Mouse (Mus musculus) midbrain, embryonic 14.5 days (tissue): ENCODE data around the gene Wdr76. TPM values are rescaled to one million over a fixed set of nuclear protein-coding genes. Genes with fewer than 3 reads are reported as not detected.
"Not testable (repeated sequence)": the region's sequence is repeated elsewhere in the genome, so short reads cannot be mapped to it uniquely, and the experiment has no call there.

ENCODE experiments used
- ATAC-seq: fragments of 200-750 bp; cut with Nextera tagmentation; 2 replicates; pipeline ENCODE4 v1.8.0; 2017; ENCODE audit warnings: moderate number of reproducible peaks, moderate library complexity; ENCODE audit not compliant: low FRiP score, low TSS enrichment
- DNase-seq: peaks from one replicate; pipeline ENCODE4 v3.0.0-alpha.2; 2015
- H3K27ac ChIP-seq: fragments of 300-500 bp; sonication (generic); replicated peaks from 2 replicates; pipeline ENCODE4 v1.5.1; 2014; ENCODE audit warnings: mild to moderate bottlenecking, low read depth, low read length, moderate library complexity
- H3K27me3 ChIP-seq: fragments of 300-500 bp; sonication (generic); 2 replicates; pipeline ENCODE4 v1.6.1; 2014; ENCODE audit warnings: low read length, control low read depth, mixed read lengths; ENCODE audit not compliant: control insufficient read depth, insufficient read depth
- H3K36me3 ChIP-seq: fragments of 300-500 bp; sonication (generic); 2 replicates; pipeline ENCODE4 v1.6.1; 2014; ENCODE audit warnings: low read length, control low read depth; ENCODE audit not compliant: control insufficient read depth, insufficient read depth
- H3K4me1 ChIP-seq: fragments of 300-500 bp; sonication (generic); 2 replicates; pipeline ENCODE4 v1.6.1; 2014; ENCODE audit warnings: mild to moderate bottlenecking, antibody characterized with exemption, low read length, control low read depth; ENCODE audit not compliant: control insufficient read depth, insufficient read depth
- H3K4me2 ChIP-seq: fragments of 300-500 bp; sonication (generic); 2 replicates; pipeline ENCODE4 v1.6.1; 2014; ENCODE audit warnings: mild to moderate bottlenecking, low read length, moderate library complexity
- H3K4me3 ChIP-seq: fragments of 300-500 bp; sonication (generic); replicated peaks from 2 replicates; pipeline ENCODE4 v1.5.1; 2014; ENCODE audit warnings: low read depth, low read length
- H3K9ac ChIP-seq: fragments of 300-500 bp; sonication (generic); replicated peaks from 2 replicates; pipeline ENCODE4 v1.6.1; 2014; ENCODE audit warnings: mild to moderate bottlenecking, low read length, moderate library complexity
- H3K9me3 ChIP-seq: fragments of 300-500 bp; sonication (generic); 2 replicates; pipeline ENCODE4 v1.6.1; 2016; ENCODE audit warnings: low read length, control low read depth, mixed read lengths; ENCODE audit not compliant: control insufficient read depth
- WGBS: fragments of 180-500 bp; shearing (Covaris S2); extraction: QIAGEN DNeasy Blood & Tissue Kit; methylation state at CpG from one replicate; pipeline ENCODE4 v1.1.7; 2014; 5-methylcytosine and 5-hydroxymethylcytosine counted together
- polyA plus RNA-seq: library from polyadenylated mRNA; unstranded; fragments of >200 nt; fragmentation: Nextera tagmentation; extraction: Ambion mirVana; gene quantifications from 2 replicates; pipeline ENCODE4 v1.2.1, GENCODE M21; 2014

Gene Wdr76
- polyA plus RNA-seq, 1 experiment from 2014 or later: 5.4 TPM

GRCm38 (mm10) chr2:121512991-121513765 lies 6.7 kb downstream of the Wdr76 start:
- 89% methylated on average over 4 of the region's 5 CpGs for WGBS
- H3K9ac ChIP-seq, H3K27me3 ChIP-seq, H3K9me3 ChIP-seq, ATAC-seq, DNase-seq, H3K4me1 ChIP-seq, H3K4me3 ChIP-seq, H3K4me2 ChIP-seq, H3K27ac ChIP-seq: not testable (repeated sequence)
- H3K36me3 ChIP-seq: peaks cover 22% of the 10 kb centered on the region; the same call in 1 of the 2 replicates

- WGBS: 97% methylated on average over 4 of the region's 4 CpGs
- DNase-seq: no peak
- no peaks in the 10 kb centered on the region for H3K4me1 ChIP-seq
Measured at GRCm38 (mm10) chr2:121514211-121514610, 7.7 kb downstream of the Wdr76 start.

GRCm38 (mm10) chr2:121518106-121518505 lies 11.6 kb downstream of the Wdr76 start:
- ATAC-seq: no peak
- WGBS: 97% methylated on average over 5 of the region's 5 CpGs
- no peak overlapping the region for H3K4me3 ChIP-seq
- no peak overlapping the region for H3K27ac ChIP-seq
- H3K4me1 ChIP-seq: no peaks in the 10 kb centered on the region
- H3K9ac ChIP-seq: no peak overlapping the region
- no peak for DNase-seq
- H3K4me2 ChIP-seq: no peak overlapping the region
- no peaks in the 10 kb centered on the region for H3K27me3 ChIP-seq
- H3K36me3 ChIP-seq: 0 out of 2 replicates have a peak, but pooled peaks cover 12% of the 10 kb centered on the region
- H3K9me3 ChIP-seq: no peaks in the 10 kb centered on the region

More at GRCm38 (mm10) chr2:121514211-121514610, 7.7 kb downstream of the Wdr76 start:
- no peak overlapping the region for H3K27ac ChIP-seq
- no peaks in the 10 kb centered on the region for H3K9me3 ChIP-seq
- ATAC-seq: no peak
- H3K4me3 ChIP-seq: no peak overlapping the region
- no peak overlapping the region for H3K4me2 ChIP-seq
- H3K9ac ChIP-seq: no peak overlapping the region
- H3K27me3 ChIP-seq: no peaks in the 10 kb centered on the region
- H3K36me3 ChIP-seq: peaks cover 22% of the 10 kb centered on the region; the same call in 1 of the 2 replicates

- H3K36me3 ChIP-seq: 0 out of 2 replicates have a peak, but pooled peaks cover 12% of the 10 kb centered on the region
- not testable (repeated sequence) for H3K4me1 ChIP-seq, H3K27me3 ChIP-seq, H3K4me3 ChIP-seq, H3K9me3 ChIP-seq, H3K4me2 ChIP-seq, H3K27ac ChIP-seq, DNase-seq, H3K9ac ChIP-seq, ATAC-seq
- WGBS: 91% methylated on average over 4 of the region's 4 CpGs
Measured at GRCm38 (mm10) chr2:121518711-121519110, 12.2 kb downstream of the Wdr76 start.

GRCm38 (mm10) chr2:121522006-121522405 lies 15.5 kb downstream of the Wdr76 start:
- no peaks in the 10 kb centered on the region for H3K9me3 ChIP-seq
- WGBS: 93% methylated on average over 2 of the region's 2 CpGs
- no peak overlapping the region for H3K27ac ChIP-seq
- no peak overlapping the region for H3K4me3 ChIP-seq
- no peak for DNase-seq
- no peaks in the 10 kb centered on the region for H3K27me3 ChIP-seq
- H3K4me2 ChIP-seq: no peak overlapping the region
- ATAC-seq: no peak
- H3K4me1 ChIP-seq: no peaks in the 10 kb centered on the region
- H3K36me3 ChIP-seq: 0 out of 2 replicates have a peak, but pooled peaks cover 14% of the 10 kb centered on the region
- no peak overlapping the region for H3K9ac ChIP-seq

GRCm38 (mm10) chr2:121522830-121523229 lies 16.3 kb downstream of the Wdr76 start:
- H3K9me3 ChIP-seq, H3K4me1 ChIP-seq, H3K9ac ChIP-seq, H3K36me3 ChIP-seq, H3K4me2 ChIP-seq, H3K4me3 ChIP-seq, ATAC-seq, H3K27ac ChIP-seq, DNase-seq, H3K27me3 ChIP-seq: not testable (repeated sequence)
- 97% methylated on average over 3 of the region's 3 CpGs for WGBS

- Histone ChIP-seq H3K4me2 (no peak overlapping the region), H3K36me3 (peaks cover 2% of the 10 kb centered on the region; the same call in 1 of the 2 replicates), H3K27me3 (no peaks in the 10 kb centered on the region), H3K9me3 (no peaks in the 10 kb centered on the region), H3K4me3 (no peak overlapping the region), H3K27ac (no peak overlapping the region), H3K4me1 (no peaks in the 10 kb centered on the region), H3K9ac (no peak overlapping the region)
- no peak for ATAC-seq
- 91% methylated on average over 2 of the region's 2 CpGs for WGBS
- no peak for DNase-seq
Measured at GRCm38 (mm10) chr2:121525056-121525455, 18.5 kb downstream of the Wdr76 start.

GRCm38 (mm10) chr2:121544829-121545228 lies 38.3 kb downstream of the Wdr76 start:
- DNase-seq: no peak
- Histone ChIP-seq H3K36me3 (peaks cover 71% of the 10 kb centered on the region), H3K9me3 (no peaks in the 10 kb centered on the region), H3K27ac (no peak overlapping the region), H3K9ac (no peak overlapping the region), H3K4me1 (no peaks in the 10 kb centered on the region), H3K27me3 (no peaks in the 10 kb centered on the region), H3K4me3 (no peak overlapping the region), H3K4me2 (no peak overlapping the region)
- no peak for ATAC-seq
- 90% methylated on average over 3 of the region's 3 CpGs for WGBS

- Histone ChIP-seq H3K27ac (no peak overlapping the region), H3K36me3 (peaks cover 73% of the 10 kb centered on the region), H3K4me1 (no peaks in the 10 kb centered on the region), H3K9me3 (no peaks in the 10 kb centered on the region), H3K27me3 (no peaks in the 10 kb centered on the region), H3K4me3 (no peak overlapping the region), H3K9ac (no peak overlapping the region), H3K4me2 (no peak overlapping the region)
- ATAC-seq (no peak), DNase-seq (no peak)
- WGBS: 92% methylated on average over 6 of the region's 6 CpGs
Measured at GRCm38 (mm10) chr2:121549630-121550029, 43.1 kb downstream of the Wdr76 start.
